Mouse (Mus musculus): ENCODE results near the gene Cldn24. TPM values are rescaled to one million over a fixed set of nuclear protein-coding genes. Genes with fewer than 3 reads are reported as not detected.

Gene Cldn24
- polyA plus RNA-seq, 1 experiment = 0.32 TPM

GRCm38 (mm10) chr8:47825596-47825995, 3.7 kb downstream of the Cldn24 start:
- Histone ChIP-seq H3K27ac (ENCODE audit: insufficient read depth, low read depth, low read length) (no peak overlapping the region), H3K4me3 (ENCODE audit: low read depth, low read length) (no peak overlapping the region), H3K4me1 (ENCODE audit: control insufficient read depth, insufficient read depth, insufficient read length, low read length) (no peaks in the 10 kb centered on the region), H3K36me3 (ENCODE audit: control insufficient read depth, insufficient read depth, low read length) (0 out of 2 replicates have a peak, but pooled peaks cover 2% of the 10 kb centered on the region), H3K27me3 (ENCODE audit: control insufficient read depth, insufficient read depth, low read length) (no peaks in the 10 kb centered on the region)
- no peak for TF ChIP-seq POLR2A (IDR thresholded peaks at IDR 0.05; ENCODE audit: low read depth, low read length)
- TF ChIP-seq CTCF (IDR thresholded peaks at IDR 0.05; ENCODE audit: extremely low read depth, insufficient read length, insufficient replicate concordance, low read depth, low read length) = no peak
- WGBS = 68% methylated on average over 5 of the region's 5 CpGs

- Histone ChIP-seq H3K27me3 (ENCODE audit: control insufficient read depth, insufficient read depth, low read length) (no peaks in the 10 kb centered on the region), H3K36me3 (ENCODE audit: control insufficient read depth, insufficient read depth, low read length) (0 out of 2 replicates have a peak, but pooled peaks cover 2% of the 10 kb centered on the region), H3K27ac (ENCODE audit: insufficient read depth, low read depth, low read length) (no peak overlapping the region), H3K4me3 (ENCODE audit: low read depth, low read length) (no peak overlapping the region), H3K4me1 (ENCODE audit: control insufficient read depth, insufficient read depth, insufficient read length, low read length) (no peaks in the 10 kb centered on the region)
- WGBS = 84% methylated on average over 9 of the region's 9 CpGs
- TF ChIP-seq CTCF (IDR thresholded peaks at IDR 0.05; ENCODE audit: extremely low read depth, insufficient read length, insufficient replicate concordance, low read depth, low read length) (no peak), POLR2A (IDR thresholded peaks at IDR 0.05; ENCODE audit: low read depth, low read length) (no peak)
Measured at GRCm38 (mm10) chr8:47826911-47827310, 5.0 kb downstream of the Cldn24 start.

GRCm38 (mm10) chr8:47832616-47833015, 10.7 kb downstream of the Cldn24 start:
- TF ChIP-seq CTCF (IDR thresholded peaks at IDR 0.05; ENCODE audit: extremely low read depth, insufficient read length, insufficient replicate concordance, low read depth, low read length) = no peak
- no peak for TF ChIP-seq POLR2A (IDR thresholded peaks at IDR 0.05; ENCODE audit: low read depth, low read length)
- H3K4me3 ChIP-seq (ENCODE audit: low read depth, low read length) = no peak overlapping the region
- no peaks in the 10 kb centered on the region for H3K27me3 ChIP-seq (ENCODE audit: control insufficient read depth, insufficient read depth, low read length)
- 0 out of 2 replicates have a peak, but pooled peaks cover 2% of the 10 kb centered on the region for H3K36me3 ChIP-seq (ENCODE audit: control insufficient read depth, insufficient read depth, low read length)
- 61% methylated on average over 6 of the region's 6 CpGs for WGBS
- no peak overlapping the region for H3K27ac ChIP-seq (ENCODE audit: insufficient read depth, low read depth, low read length)
- no peaks in the 10 kb centered on the region for H3K4me1 ChIP-seq (ENCODE audit: control insufficient read depth, insufficient read depth, insufficient read length, low read length)

- Histone ChIP-seq H3K4me1 (ENCODE audit: control insufficient read depth, insufficient read depth, insufficient read length, low read length) (no peaks in the 10 kb centered on the region), H3K4me3 (ENCODE audit: low read depth, low read length) (no peak overlapping the region), H3K27ac (ENCODE audit: insufficient read depth, low read depth, low read length) (no peak overlapping the region), H3K27me3 (ENCODE audit: control insufficient read depth, insufficient read depth, low read length) (no peaks in the 10 kb centered on the region), H3K36me3 (ENCODE audit: control insufficient read depth, insufficient read depth, low read length) (no peaks in the 10 kb centered on the region)
- WGBS = 81% methylated on average over 1 of the region's 1 CpGs
- TF ChIP-seq POLR2A (IDR thresholded peaks at IDR 0.05; ENCODE audit: low read depth, low read length) (no peak), CTCF (IDR thresholded peaks at IDR 0.05; ENCODE audit: extremely low read depth, insufficient read length, insufficient replicate concordance, low read depth, low read length) (no peak)
Measured at GRCm38 (mm10) chr8:47833944-47834343, 12.0 kb downstream of the Cldn24 start.

- H3K27me3 ChIP-seq (ENCODE audit: control insufficient read depth, insufficient read depth, low read length) = no peaks in the 10 kb centered on the region
- WGBS = 79% methylated on average over 7 of the region's 7 CpGs
- no peaks in the 10 kb centered on the region for H3K4me1 ChIP-seq (ENCODE audit: control insufficient read depth, insufficient read depth, insufficient read length, low read length)
- H3K27ac ChIP-seq (ENCODE audit: insufficient read depth, low read depth, low read length) = no peak overlapping the region
- no peaks in the 10 kb centered on the region; the same call in 1 of the 2 replicates for H3K36me3 ChIP-seq (ENCODE audit: control insufficient read depth, insufficient read depth, low read length)
- no peak overlapping the region for H3K4me3 ChIP-seq (ENCODE audit: low read depth, low read length)
- TF ChIP-seq POLR2A (IDR thresholded peaks at IDR 0.05; ENCODE audit: low read depth, low read length) (no peak), CTCF (IDR thresholded peaks at IDR 0.05; ENCODE audit: extremely low read depth, insufficient read length, insufficient replicate concordance, low read depth, low read length) (no peak)
Measured at GRCm38 (mm10) chr8:47843063-47843462, 21.1 kb downstream of the Cldn24 start.

- Histone ChIP-seq H3K4me1 (ENCODE audit: control insufficient read depth, insufficient read depth, insufficient read length, low read length) (no peaks in the 10 kb centered on the region), H3K27me3 (ENCODE audit: control insufficient read depth, insufficient read depth, low read length) (no peaks in the 10 kb centered on the region), H3K4me3 (ENCODE audit: low read depth, low read length) (no peak overlapping the region), H3K27ac (ENCODE audit: insufficient read depth, low read depth, low read length) (no peak overlapping the region), H3K36me3 (ENCODE audit: control insufficient read depth, insufficient read depth, low read length) (no peaks in the 10 kb centered on the region; the same call in 1 of the 2 replicates)
- TF ChIP-seq CTCF (IDR thresholded peaks at IDR 0.05; ENCODE audit: extremely low read depth, insufficient read length, insufficient replicate concordance, low read depth, low read length) (no peak), POLR2A (IDR thresholded peaks at IDR 0.05; ENCODE audit: low read depth, low read length) (no peak)
- WGBS = 94% methylated on average over 10 of the region's 10 CpGs
Measured at GRCm38 (mm10) chr8:47843651-47844050, 21.7 kb downstream of the Cldn24 start.

- no peak overlapping the region for H3K4me3 ChIP-seq (ENCODE audit: low read depth, low read length)
- H3K27ac ChIP-seq (ENCODE audit: insufficient read depth, low read depth, low read length) = no peak overlapping the region
- H3K4me1 ChIP-seq (ENCODE audit: control insufficient read depth, insufficient read depth, insufficient read length, low read length) = no peaks in the 10 kb centered on the region
- H3K27me3 ChIP-seq (ENCODE audit: control insufficient read depth, insufficient read depth, low read length) = no peaks in the 10 kb centered on the region
- peaks cover 1% of the 10 kb centered on the region; the same call in 1 of the 2 replicates for H3K36me3 ChIP-seq (ENCODE audit: control insufficient read depth, insufficient read depth, low read length)
- no peak for TF ChIP-seq CTCF (IDR thresholded peaks at IDR 0.05; ENCODE audit: extremely low read depth, insufficient read length, insufficient replicate concordance, low read depth, low read length)
- TF ChIP-seq POLR2A (IDR thresholded peaks at IDR 0.05; ENCODE audit: low read depth, low read length) = no peak
- 79% methylated on average over 13 of the region's 13 CpGs for WGBS
Measured at GRCm38 (mm10) chr8:47845956-47846355, 24.0 kb downstream of the Cldn24 start.

All from small intestine, adult 2 months (tissue).